Mouse (Mus musculus) bone marrow, adult 2 months (tissue): ENCODE measurements around the gene Cd274.

Source experiments
- CTCF ChIP-seq: fragments of 200-500 bp; IDR thresholded peaks from 2 replicates; pipeline ENCODE4 v1.5.1; 2011; ENCODE audit warnings: low read length, control low read depth; ENCODE audit not compliant: control insufficient read depth, insufficient read depth
- POLR2A ChIP-seq: fragments of 200-500 bp; IDR thresholded peaks from 2 replicates; pipeline ENCODE4 v1.6.1; 2011; ENCODE audit warnings: low read depth, mild to moderate bottlenecking, control low read depth, low read length, borderline replicate concordance; ENCODE audit not compliant: control insufficient read depth

DNA sequence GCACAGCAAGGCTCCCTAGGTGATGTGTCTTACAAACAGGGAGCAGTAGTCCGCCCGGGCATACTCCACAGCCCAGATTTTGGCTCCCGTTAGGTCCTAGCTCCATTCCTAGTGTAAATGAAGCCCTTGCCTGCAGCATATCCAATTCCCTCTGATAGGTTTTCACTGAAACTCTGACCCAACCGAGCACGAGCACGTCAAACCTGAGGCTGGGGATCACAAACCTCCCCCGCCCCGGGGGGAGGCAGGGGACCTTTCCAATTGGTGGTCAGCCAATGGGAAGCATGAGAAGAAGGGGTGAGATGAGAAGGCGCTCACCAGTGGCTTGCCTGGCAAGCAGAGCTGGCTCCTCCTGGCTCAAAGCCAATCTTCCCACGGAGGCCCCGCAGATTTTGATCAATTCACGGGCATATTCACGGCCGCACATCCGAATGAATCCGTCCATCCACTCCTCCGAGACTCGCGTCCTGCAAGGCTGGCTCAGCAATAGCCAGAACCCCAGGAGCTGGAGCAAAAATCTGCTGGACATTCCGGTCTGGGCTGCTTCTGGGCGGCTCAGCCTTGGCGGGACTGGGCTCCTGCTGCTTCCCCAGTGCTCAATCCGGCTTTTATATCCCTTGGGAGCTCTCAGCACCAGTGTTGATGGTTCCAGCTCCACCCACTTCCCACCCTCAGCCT, 33.0 kb upstream of the Cd274 start, which contains the start of gene Rln1:
- no peak for TF ChIP-seq POLR2A
- no peak for TF ChIP-seq CTCF
